Mouse (Mus musculus): ENCODE measurements around the gene Thap11. TPM values are rescaled to one million over a fixed set of nuclear protein-coding genes. Genes with fewer than 3 reads are reported as not detected.
A peak's percentile ranks its signal among the peaks of the same experiment; 100 is the strongest.

The Thap11 gene
- polyA plus RNA-seq, 2 experiments = 62.5 to 70.7 TPM

DNA sequence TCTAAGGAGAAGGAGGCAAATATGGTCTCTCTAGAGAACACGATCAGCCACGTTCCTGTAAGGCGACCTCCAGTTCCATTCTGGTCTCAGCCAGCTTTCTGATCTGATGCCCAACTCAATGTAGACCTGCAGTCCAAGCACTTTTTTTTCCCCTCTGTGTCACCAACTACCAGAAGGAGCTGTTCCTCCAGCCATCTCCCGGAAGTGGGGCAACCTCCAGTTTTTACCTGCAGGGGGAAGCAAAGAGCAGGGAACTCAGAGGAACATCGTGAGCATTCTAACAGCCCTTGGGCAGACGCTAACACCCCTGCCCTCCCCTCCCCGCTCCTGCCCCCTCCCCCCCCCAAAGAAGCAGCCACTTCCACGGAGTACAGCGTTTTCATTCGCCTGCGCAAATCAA is 19.6 kb upstream of the Thap11 start:
- Histone ChIP-seq H3K9ac (ENCODE audit: low read depth, low read length, severe bottlenecking) (no peak overlapping the region), H3K4me2 (replicated peaks; ENCODE audit: low read depth, low read length, severe bottlenecking) (no peak overlapping the region), H3K27ac (replicated peaks; ENCODE audit: low read depth, low read length) (no peak overlapping the region), H3K4me3 (replicated peaks; ENCODE audit: low read length) (no peak overlapping the region), H3K9me3 (ENCODE audit: control insufficient read depth, low read length) (no peaks in the 10 kb centered on the region), H3K4me1 (ENCODE audit: control insufficient read depth, insufficient read depth, low read length) (no peaks in the 10 kb centered on the region), H3K27me3 (ENCODE audit: control insufficient read depth, insufficient read depth, low read length) (no peaks in the 10 kb centered on the region), H3K36me3 (ENCODE audit: control insufficient read depth, insufficient read depth, low read length) (no peaks in the 10 kb centered on the region)
- TF ChIP-seq POLR2A (IDR thresholded peaks at IDR 0.05; ENCODE audit: borderline replicate concordance, extremely low read depth, insufficient read depth, insufficient read length) = no peak
- no peak for ATAC-seq (ENCODE audit: low FRiP score, low read depth)
- WGBS = 25% methylated on average over 11 of the region's 11 CpGs
- no peak for DNase-seq (ENCODE audit: low spot score)

DNA sequence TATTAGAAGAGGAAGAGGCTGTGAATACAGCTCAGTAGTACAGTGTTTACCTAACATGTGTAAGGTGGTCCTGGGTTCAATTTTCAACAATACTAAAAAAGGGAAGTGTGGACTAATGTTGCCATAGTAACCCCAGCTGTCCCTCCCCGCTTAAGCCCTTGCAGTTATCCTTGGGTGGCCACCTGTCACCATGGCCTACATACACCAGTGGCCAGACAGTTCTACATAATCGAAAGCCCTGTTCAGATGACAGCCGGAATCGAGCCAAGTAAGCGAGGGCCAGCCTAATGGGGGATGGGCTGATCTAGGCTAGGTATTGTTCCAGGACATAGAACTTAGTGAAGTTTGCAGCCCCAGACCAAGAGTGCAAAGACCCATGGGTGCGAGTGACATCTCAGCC is 17.9 kb upstream of the Thap11 start:
- H3K4me2 ChIP-seq (replicated peaks; ENCODE audit: low read depth, low read length, severe bottlenecking) = no peak overlapping the region
- no peak overlapping the region for H3K27ac ChIP-seq (replicated peaks; ENCODE audit: low read depth, low read length)
- no peaks in the 10 kb centered on the region for H3K4me1 ChIP-seq (ENCODE audit: control insufficient read depth, insufficient read depth, low read length)
- H3K27me3 ChIP-seq (ENCODE audit: control insufficient read depth, insufficient read depth, low read length) = no peaks in the 10 kb centered on the region
- H3K4me3 ChIP-seq (replicated peaks; ENCODE audit: low read length) = no peak overlapping the region
- no peaks in the 10 kb centered on the region for H3K36me3 ChIP-seq (ENCODE audit: control insufficient read depth, insufficient read depth, low read length)
- DNase-seq (ENCODE audit: low spot score) (no peak), ATAC-seq (ENCODE audit: low FRiP score, low read depth) (no peak; the same call in 1 of the 2 replicates)
- H3K9ac ChIP-seq (ENCODE audit: low read depth, low read length, severe bottlenecking) = no peak overlapping the region
- H3K9me3 ChIP-seq (ENCODE audit: control insufficient read depth, low read length) = no peaks in the 10 kb centered on the region
- TF ChIP-seq POLR2A (IDR thresholded peaks at IDR 0.05; ENCODE audit: borderline replicate concordance, extremely low read depth, insufficient read depth, insufficient read length) = no peak
- 82% methylated on average over 6 of the region's 6 CpGs for WGBS

DNA sequence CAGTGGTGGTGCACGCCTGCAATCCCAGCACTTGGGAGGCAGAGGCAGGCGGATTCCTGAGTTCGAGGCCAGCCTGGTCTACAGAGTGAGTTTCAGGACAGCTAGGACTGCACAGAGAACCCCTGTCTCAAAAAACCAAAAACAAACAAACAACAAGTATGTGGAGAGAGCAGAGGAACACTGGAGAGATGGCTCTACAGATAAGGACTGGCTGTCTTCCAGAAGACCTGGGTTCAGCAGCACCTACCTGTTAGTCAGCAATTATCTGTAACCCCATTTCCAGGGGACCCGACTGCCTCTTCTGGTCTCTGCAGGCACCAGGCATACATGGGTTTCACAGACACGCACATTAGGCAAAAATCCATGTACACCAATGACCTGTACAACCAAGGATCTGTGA is 15.7 kb upstream of the Thap11 start:
- H3K4me1 ChIP-seq (ENCODE audit: control insufficient read depth, insufficient read depth, low read length) = no peaks in the 10 kb centered on the region
- H3K9ac ChIP-seq (ENCODE audit: low read depth, low read length, severe bottlenecking) = no peak overlapping the region
- H3K4me3 ChIP-seq (replicated peaks; ENCODE audit: low read length) = no peak overlapping the region
- peaks cover 11% of the 10 kb centered on the region for H3K36me3 ChIP-seq (ENCODE audit: control insufficient read depth, insufficient read depth, low read length)
- H3K27ac ChIP-seq (replicated peaks; ENCODE audit: low read depth, low read length) = no peak overlapping the region
- ATAC-seq (ENCODE audit: low FRiP score, low read depth) = no peak
- no peak for TF ChIP-seq POLR2A (IDR thresholded peaks at IDR 0.05; ENCODE audit: borderline replicate concordance, extremely low read depth, insufficient read depth, insufficient read length)
- no peak for DNase-seq (ENCODE audit: low spot score)
- no peaks in the 10 kb centered on the region for H3K9me3 ChIP-seq (ENCODE audit: control insufficient read depth, low read length)
- H3K27me3 ChIP-seq (ENCODE audit: control insufficient read depth, insufficient read depth, low read length) = no peaks in the 10 kb centered on the region
- H3K4me2 ChIP-seq (replicated peaks; ENCODE audit: low read depth, low read length, severe bottlenecking) = no peak overlapping the region
- 80% methylated on average over 5 of the region's 5 CpGs for WGBS

- H3K36me3 ChIP-seq (ENCODE audit: control insufficient read depth, insufficient read depth, low read length) = peaks cover 60% of the 10 kb centered on the region
- H3K27me3 ChIP-seq (ENCODE audit: control insufficient read depth, insufficient read depth, low read length) = no peaks in the 10 kb centered on the region
- no peak overlapping the region for H3K4me2 ChIP-seq (replicated peaks; ENCODE audit: low read depth, low read length, severe bottlenecking)
- no peak for ATAC-seq (ENCODE audit: low FRiP score, low read depth)
- H3K4me1 ChIP-seq (ENCODE audit: control insufficient read depth, insufficient read depth, low read length) = peaks cover 6% of the 10 kb centered on the region; the same call in 1 of the 2 replicates
- H3K4me3 ChIP-seq (replicated peaks; ENCODE audit: low read length) = no peak overlapping the region
- no peaks in the 10 kb centered on the region for H3K9me3 ChIP-seq (ENCODE audit: control insufficient read depth, low read length)
- no peak for TF ChIP-seq POLR2A (IDR thresholded peaks at IDR 0.05; ENCODE audit: borderline replicate concordance, extremely low read depth, insufficient read depth, insufficient read length)
- no peak overlapping the region for H3K9ac ChIP-seq (ENCODE audit: low read depth, low read length, severe bottlenecking)
- WGBS = 86% methylated on average over 10 of the region's 11 CpGs
- DNase-seq (ENCODE audit: low spot score) = no peak
- no peak overlapping the region for H3K27ac ChIP-seq (replicated peaks; ENCODE audit: low read depth, low read length)
Observed at GRCm38 (mm10) chr8:105846678-105847077, 8.3 kb upstream of the Thap11 start.

GRCm38 (mm10) chr8:105850014-105850413 is 4.9 kb upstream of the Thap11 start:
- no peak overlapping the region for H3K4me2 ChIP-seq (replicated peaks; ENCODE audit: low read depth, low read length, severe bottlenecking)
- ATAC-seq (ENCODE audit: low FRiP score, low read depth) (no peak), DNase-seq (ENCODE audit: low spot score) (no peak)
- H3K27me3 ChIP-seq (ENCODE audit: control insufficient read depth, insufficient read depth, low read length) = no peaks in the 10 kb centered on the region
- no peak overlapping the region for H3K4me3 ChIP-seq (replicated peaks; ENCODE audit: low read length)
- H3K4me1 ChIP-seq (ENCODE audit: control insufficient read depth, insufficient read depth, low read length) = peaks cover 6% of the 10 kb centered on the region; the same call in 1 of the 2 replicates
- TF ChIP-seq POLR2A (IDR thresholded peaks at IDR 0.05; ENCODE audit: borderline replicate concordance, extremely low read depth, insufficient read depth, insufficient read length) = no peak
- H3K9me3 ChIP-seq (ENCODE audit: control insufficient read depth, low read length) = no peaks in the 10 kb centered on the region
- no peak overlapping the region for H3K9ac ChIP-seq (ENCODE audit: low read depth, low read length, severe bottlenecking)
- WGBS = 88% methylated on average over 4 of the region's 4 CpGs
- peaks cover 42% of the 10 kb centered on the region for H3K36me3 ChIP-seq (ENCODE audit: control insufficient read depth, insufficient read depth, low read length)
- no peak overlapping the region for H3K27ac ChIP-seq (replicated peaks; ENCODE audit: low read depth, low read length)

DNA sequence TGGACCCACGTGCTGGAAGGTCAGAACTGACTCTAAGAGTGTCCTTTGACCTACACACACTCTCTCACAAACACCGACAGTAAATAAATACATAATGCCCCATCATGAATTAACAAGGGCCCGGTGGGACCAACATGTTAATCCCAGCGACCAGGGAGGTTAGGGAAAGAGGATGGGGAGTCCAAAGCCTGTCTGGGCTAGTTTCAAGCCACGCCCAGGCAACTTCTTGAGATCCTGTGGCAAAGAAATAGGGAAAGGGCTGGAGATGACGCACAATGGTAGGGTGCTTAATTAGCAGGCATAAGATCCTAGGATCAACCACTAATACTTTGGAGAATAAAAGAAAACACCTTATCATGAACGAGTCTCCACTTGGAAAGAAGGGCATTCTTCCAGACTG is 4.3 kb upstream of the Thap11 start:
- H3K36me3 ChIP-seq (ENCODE audit: control insufficient read depth, insufficient read depth, low read length) = peaks cover 36% of the 10 kb centered on the region
- 0 out of 2 replicates have a peak overlapping the region, but pooled peaks have one; percentile 6 for H3K9ac ChIP-seq (ENCODE audit: low read depth, low read length, severe bottlenecking)
- TF ChIP-seq POLR2A (IDR thresholded peaks at IDR 0.05; ENCODE audit: borderline replicate concordance, extremely low read depth, insufficient read depth, insufficient read length) = no peak
- H3K27me3 ChIP-seq (ENCODE audit: control insufficient read depth, insufficient read depth, low read length) = no peaks in the 10 kb centered on the region
- DNase-seq (ENCODE audit: low spot score) (no peak), ATAC-seq (ENCODE audit: low FRiP score, low read depth) (no peak)
- no peaks in the 10 kb centered on the region for H3K9me3 ChIP-seq (ENCODE audit: control insufficient read depth, low read length)
- H3K27ac ChIP-seq (replicated peaks; ENCODE audit: low read depth, low read length) = no peak overlapping the region
- H3K4me3 ChIP-seq (replicated peaks; ENCODE audit: low read length) = no peak overlapping the region; the same call in 1 of the 2 replicates
- peak overlapping the region; percentile 33 for H3K4me2 ChIP-seq (replicated peaks; ENCODE audit: low read depth, low read length, severe bottlenecking)
- WGBS = 77% methylated on average over 7 of the region's 7 CpGs
- H3K4me1 ChIP-seq (ENCODE audit: control insufficient read depth, insufficient read depth, low read length) = peaks cover 6% of the 10 kb centered on the region; the same call in 1 of the 2 replicates
